Mouse (Mus musculus) liver, adult 2 months (tissue): ENCODE results near the gene Anks1b.

Experiments used
- CTCF ChIP-seq: fragments of 200-500 bp; IDR thresholded peaks from 2 replicates; pipeline ENCODE4 v1.5.1; 2011; ENCODE audit warnings: low read depth, low read length, control low read depth
- POLR2A ChIP-seq: fragments of 200-500 bp; IDR thresholded peaks from 2 replicates; pipeline ENCODE4 v1.6.1; 2011; ENCODE audit warnings: low read length, control low read depth; ENCODE audit not compliant: insufficient read depth; ENCODE audit errors: extremely low read depth

DNA sequence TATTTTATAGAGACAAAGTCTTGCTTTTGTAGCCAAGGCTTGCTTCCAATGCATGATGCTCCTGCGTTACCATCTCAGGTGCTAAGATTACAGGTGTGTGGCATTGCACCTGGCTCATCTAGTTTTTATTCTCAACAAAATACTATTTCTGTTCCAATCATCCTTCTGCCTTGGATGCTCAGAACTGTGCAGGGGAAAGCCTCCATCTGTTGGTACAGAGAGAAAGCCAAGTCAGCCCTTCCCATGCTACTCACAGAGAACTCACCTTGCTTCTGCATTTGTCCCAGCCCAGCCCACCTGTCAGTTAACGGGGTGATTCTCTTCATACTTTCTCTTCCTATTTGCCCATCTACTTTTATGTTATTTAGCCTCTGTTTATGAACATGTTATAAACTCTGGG lies 244.5 kb downstream of the Anks1b start:
- TF ChIP-seq POLR2A (no peak), CTCF (no peak)
